Mouse (Mus musculus) myocyte (in vitro differentiated cells): ENCODE measurements at regions not wholly inside any gene's neighbourhood (a gene's known extent, or its start where the extent isn't known, plus 50 kb on each side); places are given as distances from the start of the nearest gene placed in this dataset.
"Not testable (repeated sequence)": the region's sequence is repeated elsewhere in the genome, so short reads cannot be mapped to it uniquely, and the experiment has no call there.

Experiments used
- H3K27me3 ChIP-seq: one replicate; pipeline ENCODE4 v1.6.1; 2011; ENCODE audit not compliant: control insufficient read depth, insufficient read depth, insufficient read length
- H3K36me3 ChIP-seq: one replicate; pipeline ENCODE4 v1.6.1; 2011; ENCODE audit not compliant: control insufficient read depth, insufficient read depth
- H3K4me2 ChIP-seq: one replicate; pipeline ENCODE4 v1.6.1; 2011; ENCODE audit warnings: low read depth, control low read depth
- H3K4me3 ChIP-seq: one replicate; pipeline ENCODE4 v1.5.1; 2011; ENCODE audit warnings: mild to moderate bottlenecking, control low read depth, moderate library complexity
- H3K79me2 ChIP-seq: one replicate; pipeline ENCODE4 v1.6.1; 2011; ENCODE audit not compliant: control insufficient read depth, insufficient read depth
- H3ac ChIP-seq: one replicate; pipeline ENCODE4 v1.6.1; 2011; ENCODE audit not compliant: control insufficient read depth, insufficient read length
- CEBPB ChIP-seq: IDR thresholded peaks from 2 replicates; pipeline ENCODE4 v1.6.1; 2011; ENCODE audit warnings: mild to moderate bottlenecking, moderate library complexity; ENCODE audit not compliant: poor library complexity, insufficient read depth, severe bottlenecking
- E2F4 ChIP-seq: IDR thresholded peaks from one replicate; pipeline ENCODE4 v1.6.1; 2011; ENCODE audit warnings: mild to moderate bottlenecking, control low read depth, moderate library complexity; ENCODE audit not compliant: insufficient read depth
- MAX ChIP-seq: IDR thresholded peaks from one replicate; pipeline ENCODE4 v1.6.1; 2011; ENCODE audit warnings: low read depth, mild to moderate bottlenecking, control low read depth
- MYOD1 ChIP-seq, 3 experiments: IDR thresholded peaks; one replicate each; pipeline ENCODE4 v1.6.1; 2011; ENCODE audit warnings: control low read depth in 2 of 3, low read depth in 2 of 3, mild to moderate bottlenecking in 2 of 3, moderate library complexity in 1 of 3; ENCODE audit not compliant: insufficient read length in 2 of 3, control insufficient read depth in 1 of 3
- MYOG ChIP-seq, 3 experiments: IDR thresholded peaks; one replicate each; pipeline ENCODE4 v1.6.1; 2011; ENCODE audit warnings: control low read depth in 2 of 3, low read depth in 2 of 3, mild to moderate bottlenecking in 2 of 3; ENCODE audit not compliant: insufficient read length in 2 of 3, control insufficient read depth in 1 of 3, insufficient read depth in 1 of 3
- POLR2A ChIP-seq: IDR thresholded peaks from one replicate; pipeline ENCODE4 v1.6.1; 2011; ENCODE audit warnings: low read depth, mild to moderate bottlenecking, control low read depth, moderate library complexity; ENCODE audit not compliant: insufficient read length
- POLR2AphosphoS2 ChIP-seq: IDR thresholded peaks from one replicate; pipeline ENCODE4 v1.6.1; 2011; ENCODE audit warnings: low read depth, control low read depth; ENCODE audit not compliant: insufficient read length
- REST ChIP-seq: IDR thresholded peaks from one replicate; pipeline ENCODE4 v1.6.1; 2011; ENCODE audit warnings: mild to moderate bottlenecking, control low read depth, moderate library complexity; ENCODE audit not compliant: insufficient read depth, insufficient read length
- SRF ChIP-seq: IDR thresholded peaks from one replicate; pipeline ENCODE4 v1.6.1; 2011; ENCODE audit warnings: low read depth; ENCODE audit not compliant: control insufficient read depth, insufficient read length
- TCF12 ChIP-seq: IDR thresholded peaks from one replicate; pipeline ENCODE4 v1.6.1; 2011; ENCODE audit warnings: mild to moderate bottlenecking, control low read depth; ENCODE audit not compliant: poor library complexity, insufficient read depth, severe bottlenecking
- TCF3 ChIP-seq: IDR thresholded peaks from one replicate; pipeline ENCODE4 v1.6.1; 2011; ENCODE audit warnings: low read depth, control low read depth; ENCODE audit not compliant: insufficient read length
- USF1 ChIP-seq: IDR thresholded peaks from one replicate; pipeline ENCODE4 v1.6.1; 2011; ENCODE audit warnings: low read depth, mild to moderate bottlenecking, control low read depth, moderate library complexity

DNA sequence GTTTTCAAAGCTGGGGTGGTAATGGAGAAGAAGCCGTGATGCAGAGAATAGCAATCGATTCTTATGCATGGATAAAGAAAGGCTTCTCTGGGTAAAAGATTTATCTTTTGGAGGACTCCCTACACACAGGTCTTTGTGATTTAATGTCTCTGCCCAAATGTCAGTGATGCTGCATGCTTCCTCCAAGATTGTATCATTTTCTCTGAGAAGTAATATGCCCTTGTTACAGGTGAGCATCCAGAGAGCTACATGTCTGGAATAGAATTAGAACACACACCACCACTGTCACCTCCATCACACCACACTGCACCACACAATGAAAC lies 346.0 kb downstream of the Tm4sf1 start:
- Histone ChIP-seq H3K79me2 (no peaks in the 10 kb centered on the region), H3K36me3 (no peaks in the 10 kb centered on the region), H3K4me2 (no peak overlapping the region), H3ac (no peak overlapping the region), H3K27me3 (no peaks in the 10 kb centered on the region), H3K4me3 (no peak overlapping the region)
- TF ChIP-seq USF1 (no peak), POLR2AphosphoS2 (no peak), POLR2A (no peak), TCF12 (no peak), MYOG (IDR thresholded peaks at IDR 0.05; ENCODE audit: control insufficient read depth in 1 of 3, insufficient read depth in 1 of 3, insufficient read length in 2 of 3, low read depth in 2 of 3) (no peak), REST (no peak), TCF3 (no peak), MAX (no peak), E2F4 (no peak), MYOD1 (IDR thresholded peaks at IDR 0.05; ENCODE audit: control insufficient read depth in 1 of 3, insufficient read length in 2 of 3, low read depth in 2 of 3) (no peak), CEBPB (no peak), SRF (no peak)

- Histone ChIP-seq H3K79me2 (no peaks in the 10 kb centered on the region), H3K4me3 (no peak overlapping the region), H3ac (no peak overlapping the region), H3K36me3 (no peaks in the 10 kb centered on the region), H3K27me3 (no peaks in the 10 kb centered on the region), H3K4me2 (no peak overlapping the region)
- TF ChIP-seq E2F4: no peak
- no peak for TF ChIP-seq CEBPB
- TF ChIP-seq MAX: no peak
- TF ChIP-seq POLR2AphosphoS2: no peak
- TF ChIP-seq POLR2A: no peak
- TF ChIP-seq MYOD1 (IDR thresholded peaks at IDR 0.05; ENCODE audit: control insufficient read depth in 1 of 3, insufficient read length in 2 of 3, low read depth in 2 of 3): no peak
- TF ChIP-seq TCF12: no peak
- no peak for TF ChIP-seq SRF
- TF ChIP-seq TCF3: no peak
- no peak for TF ChIP-seq USF1
- TF ChIP-seq MYOG (IDR thresholded peaks at IDR 0.05; ENCODE audit: control insufficient read depth in 1 of 3, insufficient read depth in 1 of 3, insufficient read length in 2 of 3, low read depth in 2 of 3): no peak
- TF ChIP-seq REST: no peak
These were observed 346.5 kb downstream of the Tm4sf1 start for GRCm38 (mm10) chr3:56955098-56955798.

- H3ac ChIP-seq, H3K4me3 ChIP-seq, H3K79me2 ChIP-seq, H3K4me2 ChIP-seq, H3K27me3 ChIP-seq, H3K36me3 ChIP-seq: not testable (repeated sequence)
These were observed 359.2 kb downstream of the Tm4sf1 start for GRCm38 (mm10) chr3:56942557-56942956.

- not testable (repeated sequence) for H3K27me3 ChIP-seq, H3K4me2 ChIP-seq, H3K79me2 ChIP-seq, H3K36me3 ChIP-seq, H3ac ChIP-seq, H3K4me3 ChIP-seq
These were observed 372.8 kb downstream of the Tm4sf1 start for GRCm38 (mm10) chr3:56928940-56929339.

GRCm38 (mm10) chr3:56898491-56898890 lies 403.3 kb downstream of the Tm4sf1 start:
- Histone ChIP-seq H3K27me3 (no peaks in the 10 kb centered on the region), H3K79me2 (no peaks in the 10 kb centered on the region), H3K4me3 (no peak overlapping the region), H3ac (no peak overlapping the region), H3K36me3 (no peaks in the 10 kb centered on the region), H3K4me2 (no peak overlapping the region)
- no peak for TF ChIP-seq E2F4
- TF ChIP-seq REST: no peak
- no peak for TF ChIP-seq MYOG (IDR thresholded peaks at IDR 0.05; ENCODE audit: control insufficient read depth in 1 of 3, insufficient read depth in 1 of 3, insufficient read length in 2 of 3, low read depth in 2 of 3)
- no peak for TF ChIP-seq USF1
- no peak for TF ChIP-seq POLR2A
- no peak for TF ChIP-seq SRF
- TF ChIP-seq TCF12: no peak
- TF ChIP-seq CEBPB: no peak
- TF ChIP-seq TCF3: no peak

GRCm38 (mm10) chr3:56877062-56877461 lies 424.7 kb downstream of the Tm4sf1 start:
- Histone ChIP-seq H3K79me2 (no peaks in the 10 kb centered on the region), H3K4me2 (no peak overlapping the region), H3K36me3 (no peaks in the 10 kb centered on the region), H3K4me3 (no peak overlapping the region), H3K27me3 (no peaks in the 10 kb centered on the region), H3ac (no peak overlapping the region)
- TF ChIP-seq E2F4 (no peak), SRF (no peak), MYOD1 (IDR thresholded peaks at IDR 0.05; ENCODE audit: control insufficient read depth in 1 of 3, insufficient read length in 2 of 3, low read depth in 2 of 3) (no peak), CEBPB (no peak), USF1 (no peak), POLR2AphosphoS2 (no peak), MAX (no peak), TCF3 (no peak), REST (no peak), MYOG (IDR thresholded peaks at IDR 0.05; ENCODE audit: control insufficient read depth in 1 of 3, insufficient read depth in 1 of 3, insufficient read length in 2 of 3, low read depth in 2 of 3) (no peak), POLR2A (no peak), TCF12 (no peak)
